Mouse (Mus musculus): ENCODE results near the gene Gm3278. TPM values are rescaled to one million over a fixed set of nuclear protein-coding genes. Genes with fewer than 3 reads are reported as not detected.

The Gm3278 gene
- not detected for total RNA-seq (2023)

GRCm38 (mm10) chr14:4892116-4892515 lies at the start of gene Gm3278:
Gm3278 (plus strand) TSS chr14:4892416.

GRCm38 (mm10) chr14:4855299-4855980 lies 36.8 kb upstream of the Gm3278 start, which contains the start of gene Gm3264:
Gm3264 (plus strand) TSS chr14:4855576.

Other genes starting within 250 kb of the Gm3278 start
- gene Gm3239, start 228.2 kb upstream of the Gm3278 start, total RNA-seq (2023): not detected
- gene Gm7876, start 183.2 kb upstream of the Gm3278 start, total RNA-seq (2023): not detected
- not detected for gene Gm3252, start 165.6 kb upstream of the Gm3278 start, total RNA-seq (2023)
- gene Gm9602, start 116.1 kb upstream of the Gm3278 start, total RNA-seq (2023): not detected
- gene Gm3269, start 54.3 kb upstream of the Gm3278 start, total RNA-seq (2023): not detected
- not detected for gene Gm3264, start 36.8 kb upstream of the Gm3278 start, total RNA-seq (2023)
- not detected for gene Gm8297, start 91.5 kb downstream of the Gm3278 start, total RNA-seq (2023)
- not detected for gene Gm3298, start 123.5 kb downstream of the Gm3278 start, total RNA-seq (2023)
- gene 4930555G01Rik, start 158.2 kb downstream of the Gm3278 start, total RNA-seq (2023): not detected
- gene Gm8281, start 178.6 kb downstream of the Gm3278 start, total RNA-seq (2023): under 1 TPM in 1 of 2 experiments, not detected in 1; 0.29 TPM
- not detected for gene Gm8279, start 239.1 kb downstream of the Gm3278 start, total RNA-seq (2023)